16 mouse cellular contexts compared by ENCODE assay signal in the genomic region with DNA sequence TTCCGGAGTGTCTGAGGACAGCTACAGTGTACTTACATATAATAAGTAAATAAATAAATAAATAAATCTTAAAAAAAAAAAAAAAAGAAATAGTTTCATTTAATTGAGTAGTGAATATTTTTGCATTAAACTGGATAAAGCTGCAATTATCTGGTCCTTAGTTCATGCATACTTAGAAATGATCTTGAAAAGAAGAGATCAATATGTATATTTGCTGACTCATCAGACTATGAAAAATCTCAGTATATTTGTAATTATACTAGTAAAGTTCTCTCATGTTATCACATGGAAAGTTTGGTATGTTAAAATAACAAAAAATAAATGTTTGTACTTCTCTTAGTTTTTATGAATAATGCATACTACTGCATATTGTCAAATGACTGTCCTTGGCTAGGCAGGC.
"Had no signal": no experiment of that assay in that cellular context is flagged by ENCODE, and none has a peak within 500 bp of the region (broad histone marks: within the 10 kb centered on the region; RNA-seq: fewer than 3 reads in every experiment).

No protein-coding gene starts in this region.

- H3K27ac ChIP-seq: neural tube, embryonic 13.5 days; neural tube, embryonic 15.5 days; stomach, embryonic 15.5 days; stomach, postnatal 0 days had no signal

- H3K9ac ChIP-seq: neural tube, embryonic 13.5 days; neural tube, embryonic 15.5 days; stomach, embryonic 15.5 days had no signal

- H3K4me3 ChIP-seq: neural tube, embryonic 13.5 days; neural tube, embryonic 15.5 days; stomach, embryonic 15.5 days had no signal

- H3K27me3 ChIP-seq: neural tube, embryonic 13.5 days; neural tube, embryonic 15.5 days; stomach, embryonic 15.5 days had no signal

- H3K4me1 ChIP-seq: neural tube, embryonic 13.5 days; neural tube, embryonic 15.5 days; stomach, embryonic 15.5 days had no signal

- H3K9me3 ChIP-seq: neural tube, embryonic 15.5 days; stomach, embryonic 15.5 days had no signal

- DNase-seq: retina, postnatal 1 day; right cerebral cortex, adult 18-20 months; right cerebral cortex, postnatal 14 days; right cerebral cortex, postnatal 25 days; right cerebral cortex, postnatal 4 days; spleen, adult 18-20 months; thymus, adult 18-20 months; thymus, adult 2 months; thymus, postnatal 14 days; thymus, postnatal 25 days; thymus, postnatal 36 days; thymus, postnatal 4 days had no signal
